ENCODE assay signal across 10 mouse cellular contexts in genomic region chr6:126772326-126772725, GRCm38 (mm10). TPM values are rescaled to one million over a fixed set of nuclear protein-coding genes. Genes with fewer than 3 reads are reported as not detected.
DNase-seq lines count a peak whose midpoint lies in the region; ATAC-seq and TF ChIP-seq lines count a peak whose summit lies in the region.
"Had no signal": no experiment of that assay in that cellular context is flagged by ENCODE, and none has a peak within 500 bp of the region (broad histone marks: within the 10 kb centered on the region; RNA-seq: fewer than 3 reads in every experiment).

No protein-coding gene starts in this region.

- no peaks in the 10 kb centered on the region for H3K36me3 ChIP-seq in limb, embryonic 15.5 days
- H3K36me3 ChIP-seq in limb, embryonic 10.5 days = no peaks in the 10 kb centered on the region

- no peak overlapping the region for H3K4me3 ChIP-seq in gastrocnemius, adult 2 months
- H3K4me3 ChIP-seq in limb, embryonic 15.5 days = no peak overlapping the region
- no peak overlapping the region for H3K4me3 ChIP-seq in limb, embryonic 10.5 days

- WGBS in limb, embryonic 15.5 days = 61% methylated on average over 4 of the region's 4 CpGs
- WGBS in limb, embryonic 10.5 days = 72% methylated on average over 4 of the region's 4 CpGs

- H3K4me1 ChIP-seq in limb, embryonic 15.5 days = no peaks in the 10 kb centered on the region; the same call in 1 of the 2 replicates
- peaks cover 28% of the 10 kb centered on the region for H3K4me1 ChIP-seq in limb, embryonic 10.5 days

- H3K9me3 ChIP-seq in limb, embryonic 15.5 days = no peaks in the 10 kb centered on the region
- H3K9me3 ChIP-seq in limb, embryonic 10.5 days (replicated peaks) = no peaks in the 10 kb centered on the region

- peak; percentile 33 for DNase-seq in gastrocnemius, adult 2 months
- DNase-seq in gastrocnemius, adult 8-10 months (ENCODE audit: low spot score in 2 of 2) = no peak
- no peak for DNase-seq in limb, embryonic 10.5 days (ENCODE audit: low spot score)
- DNase-seq in kidney, postnatal 14 days = peak; percentile 17
- DNase-seq in right cerebral cortex, adult 18-20 months = peak; percentile 60
- no peak for DNase-seq in testis, postnatal 10 days (ENCODE audit: low spot score)
- DNase-seq in thymus, postnatal 36 days = no peak
- DNase-seq: thymus, adult 2 months had no signal

- ATAC-seq in limb, embryonic 15.5 days (ENCODE audit: insufficient number of reproducible peaks, low FRiP score, low TSS enrichment, low read depth) = peak; percentile 42; the same call in 1 of the 2 replicates
- ATAC-seq: CD4-positive, CD25-positive, alpha-beta regulatory T cell, adult 4 months had no signal

- TF ChIP-seq CTCF in gastrocnemius, adult 2 months (IDR thresholded peaks at IDR 0.05) = no peak

- H3K27ac ChIP-seq in gastrocnemius, adult 2 months = no peak overlapping the region
- H3K27ac ChIP-seq in limb, embryonic 15.5 days = peak overlapping the region; percentile 69
- no peak overlapping the region for H3K27ac ChIP-seq in limb, embryonic 10.5 days

- H3K27me3 ChIP-seq in limb, embryonic 15.5 days = peaks cover 2% of the 10 kb centered on the region; the same call in 1 of the 2 replicates
- no peaks in the 10 kb centered on the region for H3K27me3 ChIP-seq in limb, embryonic 10.5 days (ENCODE audit: low read depth, poor library complexity, severe bottlenecking)

- H3K4me2 ChIP-seq in limb, embryonic 15.5 days = no peak overlapping the region

- intact Hi-C loops in gastrocnemius, adult 2 months (cut with DNase I) = no loop called here

- no peak overlapping the region for H3K9ac ChIP-seq in limb, embryonic 15.5 days

RNA-seq across cellular contexts. Expression of gene Kcna6, which starts 31.9 kb away (rescaled TPM):
- under 1 TPM; 0.15 to 0.28 TPM for total RNA-seq in gastrocnemius, adult 2 months (2021)
- total RNA-seq in gastrocnemius, adult 8-10 months (2022) = under 1 TPM; 0.15 to 0.51 (median 0.31) TPM
- polyA plus RNA-seq in limb, embryonic 15.5 days (2015; fragmentation: Nextera tagmentation; extraction: Ambion mirVana) = 8.4 and 8.5 TPM in 2 replicates
- polyA plus RNA-seq in limb, embryonic 10.5 days (2016; fragmentation: Nextera tagmentation; extraction: Ambion mirVana) = 4.3 and 6.8 TPM in 2 replicates
- polyA plus RNA-seq: CD4-positive, CD25-positive, alpha-beta regulatory T cell, adult 4 months had no signal

Comparison
In these comparisons a context has a peak if more than half of its experiments do, and no peak if none do; other contexts are left out.
1. DNase-seq: peak in gastrocnemius, adult 2 months (single experiment), kidney, postnatal 14 days (single experiment) and right cerebral cortex, adult 18-20 months (single experiment); none in gastrocnemius, adult 8-10 months (0 of 2), limb, embryonic 10.5 days (single experiment), testis, postnatal 10 days (single experiment) and thymus, postnatal 36 days (0 of 2).